Mouse (Mus musculus) thymus, adult 2 months (tissue): ENCODE measurements at regions not wholly inside any gene's neighbourhood (a gene's known extent, or its start where the extent isn't known, plus 50 kb on each side); places are given as distances from the start of the nearest gene placed in this dataset.

Experiments used
- DNase-seq: peaks from one replicate; pipeline ENCODE4 v3.0.0; 2021
- H3K27ac ChIP-seq: fragments of 200-500 bp; 2 replicates; pipeline ENCODE4 v1.5.1; 2012; ENCODE audit warnings: low read length, control low read depth; ENCODE audit not compliant: control insufficient read depth, insufficient read depth
- H3K27me3 ChIP-seq: fragments of 200-500 bp; 2 replicates; pipeline ENCODE4 v1.6.1; 2012; ENCODE audit warnings: mild to moderate bottlenecking, low read length, moderate library complexity, mixed read lengths; ENCODE audit not compliant: control insufficient read depth, insufficient read depth
- H3K36me3 ChIP-seq: fragments of 200-500 bp; 2 replicates; pipeline ENCODE4 v1.6.1; 2012; ENCODE audit warnings: mild to moderate bottlenecking, low read length, moderate library complexity; ENCODE audit not compliant: control insufficient read depth, insufficient read depth
- H3K4me1 ChIP-seq: fragments of 200-500 bp; replicated peaks from 2 replicates; pipeline ENCODE4 v1.6.1; 2012; ENCODE audit warnings: low read length; ENCODE audit not compliant: control insufficient read depth, insufficient read depth
- H3K4me3 ChIP-seq: fragments of 200-500 bp; 2 replicates; pipeline ENCODE4 v1.5.1; 2012; ENCODE audit warnings: mild to moderate bottlenecking, low read length, control low read depth, moderate library complexity; ENCODE audit not compliant: control insufficient read depth, insufficient read depth
- CTCF ChIP-seq: fragments of 200-500 bp; IDR thresholded peaks from 2 replicates; pipeline ENCODE4 v1.5.1; 2012; ENCODE audit warnings: mild to moderate bottlenecking, control low read depth, low read length, moderate library complexity, borderline replicate concordance; ENCODE audit not compliant: control insufficient read depth, poor library complexity, insufficient read depth; ENCODE audit errors: extremely low read depth
- POLR2A ChIP-seq: fragments of 200-500 bp; IDR thresholded peaks from 2 replicates; pipeline ENCODE4 v1.6.1; 2012; ENCODE audit warnings: mild to moderate bottlenecking, low read length, control low read depth, moderate library complexity; ENCODE audit not compliant: control insufficient read depth, poor library complexity, insufficient read depth; ENCODE audit errors: extremely low read depth
- WGBS: fragments of 180-500 bp; shearing (Covaris S2); methylation state at CpG from one replicate; pipeline ENCODE4 v1.1.7; 2018; 5-methylcytosine and 5-hydroxymethylcytosine counted together

- WGBS: 90% methylated on average over 4 of the region's 4 CpGs
- no peak for DNase-seq
- TF ChIP-seq POLR2A (no peak), CTCF (no peak)
- H3K36me3 ChIP-seq: no peaks in the 10 kb centered on the region
- no peaks in the 10 kb centered on the region for H3K27me3 ChIP-seq
- no peak overlapping the region for H3K4me3 ChIP-seq
- no peaks in the 10 kb centered on the region for H3K4me1 ChIP-seq
- H3K27ac ChIP-seq: no peak overlapping the region
Measured at GRCm38 (mm10) chr11:111424871-111425270, 358.9 kb downstream of the Kcnj2 start.

GRCm38 (mm10) chr11:111426715-111427114, 360.8 kb downstream of the Kcnj2 start:
- Histone ChIP-seq H3K36me3 (no peaks in the 10 kb centered on the region), H3K4me3 (no peak overlapping the region), H3K27me3 (no peaks in the 10 kb centered on the region), H3K4me1 (no peaks in the 10 kb centered on the region), H3K27ac (no peak overlapping the region)
- TF ChIP-seq POLR2A (no peak), CTCF (no peak)
- 86% methylated on average over 4 of the region's 4 CpGs for WGBS
- DNase-seq: no peak

GRCm38 (mm10) chr11:111442257-111442656, 376.3 kb downstream of the Kcnj2 start:
- H3K27ac ChIP-seq: no peak overlapping the region
- TF ChIP-seq POLR2A (no peak), CTCF (no peak)
- H3K4me3 ChIP-seq: no peak overlapping the region
- H3K4me1 ChIP-seq: no peaks in the 10 kb centered on the region
- DNase-seq: no peak
- H3K27me3 ChIP-seq: no peaks in the 10 kb centered on the region
- no peaks in the 10 kb centered on the region for H3K36me3 ChIP-seq

- H3K27me3 ChIP-seq: no peaks in the 10 kb centered on the region
- WGBS: 97% methylated on average over 1 of the region's 1 CpGs
- no peak for DNase-seq
- no peaks in the 10 kb centered on the region for H3K36me3 ChIP-seq
- no peak overlapping the region for H3K4me3 ChIP-seq
- no peak for TF ChIP-seq CTCF
- no peak for TF ChIP-seq POLR2A
- H3K4me1 ChIP-seq: no peaks in the 10 kb centered on the region
- no peak overlapping the region for H3K27ac ChIP-seq
Measured at GRCm38 (mm10) chr11:111443381-111443780, 377.4 kb downstream of the Kcnj2 start.

- no peak overlapping the region for H3K4me3 ChIP-seq
- H3K36me3 ChIP-seq: no peaks in the 10 kb centered on the region
- no peaks in the 10 kb centered on the region for H3K4me1 ChIP-seq
- H3K27me3 ChIP-seq: no peaks in the 10 kb centered on the region
- TF ChIP-seq POLR2A (no peak), CTCF (no peak)
- no peak for DNase-seq
- 57% methylated on average over 4 of the region's 4 CpGs for WGBS
- no peak overlapping the region for H3K27ac ChIP-seq
Measured at GRCm38 (mm10) chr11:111444791-111445190, 378.8 kb downstream of the Kcnj2 start.

GRCm38 (mm10) chr11:111445764-111446163, 379.8 kb downstream of the Kcnj2 start:
- H3K4me1 ChIP-seq: no peaks in the 10 kb centered on the region
- no peaks in the 10 kb centered on the region for H3K27me3 ChIP-seq
- H3K4me3 ChIP-seq: no peak overlapping the region
- 13% methylated on average over 4 of the region's 4 CpGs for WGBS
- DNase-seq: no peak
- TF ChIP-seq POLR2A: no peak
- TF ChIP-seq CTCF: no peak
- no peaks in the 10 kb centered on the region for H3K36me3 ChIP-seq
- H3K27ac ChIP-seq: no peak overlapping the region

- Histone ChIP-seq H3K4me3 (no peak overlapping the region), H3K27ac (no peak overlapping the region), H3K4me1 (no peaks in the 10 kb centered on the region), H3K27me3 (no peaks in the 10 kb centered on the region), H3K36me3 (no peaks in the 10 kb centered on the region)
- TF ChIP-seq POLR2A: no peak
- TF ChIP-seq CTCF: no peak
- 89% methylated on average over 3 of the region's 3 CpGs for WGBS
- no peak for DNase-seq
Measured at GRCm38 (mm10) chr11:111450811-111451494, 385.0 kb downstream of the Kcnj2 start.
